Mouse (Mus musculus): ENCODE measurements around the gene Sh3bp1.

- TF ChIP-seq ELF1 (IDR thresholded peaks at IDR 0.05; ENCODE audit: low read depth, low read length): no peak
- TF ChIP-seq POLR2A (IDR thresholded peaks at IDR 0.05; ENCODE audit: control insufficient read depth in 1 of 2, insufficient read depth in 1 of 2, low read depth in 1 of 2, low read length in 2 of 2, poor library complexity in 1 of 2): no peak
- no peak for TF ChIP-seq EP300 (IDR thresholded peaks at IDR 0.05; ENCODE audit: low read depth in 1 of 2, low read length in 2 of 2)
- no peak for TF ChIP-seq RCOR1 (IDR thresholded peaks at IDR 0.05; ENCODE audit: low read depth, low read length)
- TF ChIP-seq TAL1 (IDR thresholded peaks at IDR 0.05; ENCODE audit: low read length): no peak
- no peak for TF ChIP-seq MAX (IDR thresholded peaks at IDR 0.05; ENCODE audit: low read length)
- TF ChIP-seq TCF12 (IDR thresholded peaks at IDR 0.05; ENCODE audit: low read depth, low read length): no peak
- peak in 2 of 3 experiments; percentile 17 to 48; a peak in 3 of 6 replicates for TF ChIP-seq CTCF (IDR thresholded peaks at IDR 0.05 in 2 of 3, conservative IDR thresholded peaks at IDR 0.05 in 1 of 3; ENCODE audit: control insufficient read depth in 1 of 3, insufficient read depth in 1 of 3, low read depth in 2 of 3, low read length in 3 of 3, poor library complexity in 1 of 3, severe bottlenecking in 1 of 3)
- no peak for TF ChIP-seq TBP (IDR thresholded peaks at IDR 0.05; ENCODE audit: low read depth, low read length)
Measured at GRCm38 (mm10) chr15:78872021-78872608, 27.5 kb upstream of the Sh3bp1 start.
